Mouse (Mus musculus) E14TG2a.4 (cell line): ENCODE data around the gene Cd59a.

Experiments
- H3K27me3 ChIP-seq: 2 replicates; pipeline ENCODE4 v1.6.1; 2014; ENCODE audit warnings: low read length, control low read depth; ENCODE audit not compliant: insufficient read depth
- H3K36me3 ChIP-seq: 2 replicates; pipeline ENCODE4 v1.6.1; 2014; ENCODE audit warnings: low read length, control low read depth; ENCODE audit not compliant: insufficient read depth
- H3K4me1 ChIP-seq: replicated peaks from 2 replicates; pipeline ENCODE4 v1.6.1; 2014; ENCODE audit warnings: low read depth, low read length, control low read depth
- H3K4me3 ChIP-seq: replicated peaks from 2 replicates; pipeline ENCODE4 v1.5.1; 2014; ENCODE audit warnings: mild to moderate bottlenecking, low read length
- H3K9me3 ChIP-seq: 2 replicates; pipeline ENCODE4 v1.6.1; 2014; ENCODE audit warnings: low read length, control low read depth
- CTCF ChIP-seq: conservative IDR thresholded peaks from 2 replicates; pipeline ENCODE4 v1.5.1; 2014; ENCODE audit warnings: low read length
- NANOG ChIP-seq: IDR thresholded peaks from 2 replicates; pipeline ENCODE4 v1.6.1; 2014; ENCODE audit warnings: borderline replicate concordance, low read length, mixed read lengths
- POU5F1 ChIP-seq: IDR thresholded peaks from 2 replicates; pipeline ENCODE4 v1.6.1; 2014; ENCODE audit warnings: low read length, borderline replicate concordance

Cd59a gene

DNA sequence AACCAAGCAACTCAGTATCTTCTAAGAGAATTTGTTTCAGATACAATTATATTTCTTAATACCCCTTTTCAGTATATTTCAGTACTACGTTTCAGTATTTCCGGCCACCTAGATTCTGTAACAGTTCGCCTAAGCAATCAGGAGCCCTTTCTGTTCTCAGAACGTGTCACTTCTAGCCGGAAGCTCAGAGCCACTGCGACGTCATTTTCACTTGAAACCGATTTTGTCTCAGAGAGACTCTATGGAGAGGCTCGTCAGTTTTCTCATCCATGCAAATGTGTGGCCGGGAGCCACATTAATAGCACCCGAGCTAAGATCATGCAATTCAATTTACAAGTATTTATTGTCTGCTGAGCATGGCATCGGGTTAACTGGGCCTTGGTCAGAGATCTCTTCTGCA, 48.4 kb downstream of the Cd59a start:
- TF ChIP-seq NANOG (no peak), CTCF (no peak), POU5F1 (no peak)
- H3K4me1 ChIP-seq, result peaks cover 6% of the 10 kb centered on the region
- H3K4me3 ChIP-seq, result no peak overlapping the region
- peaks cover 4% of the 10 kb centered on the region; the same call in 1 of the 2 replicates for H3K9me3 ChIP-seq
- no peaks in the 10 kb centered on the region for H3K27me3 ChIP-seq
- H3K36me3 ChIP-seq, result no peaks in the 10 kb centered on the region

DNA sequence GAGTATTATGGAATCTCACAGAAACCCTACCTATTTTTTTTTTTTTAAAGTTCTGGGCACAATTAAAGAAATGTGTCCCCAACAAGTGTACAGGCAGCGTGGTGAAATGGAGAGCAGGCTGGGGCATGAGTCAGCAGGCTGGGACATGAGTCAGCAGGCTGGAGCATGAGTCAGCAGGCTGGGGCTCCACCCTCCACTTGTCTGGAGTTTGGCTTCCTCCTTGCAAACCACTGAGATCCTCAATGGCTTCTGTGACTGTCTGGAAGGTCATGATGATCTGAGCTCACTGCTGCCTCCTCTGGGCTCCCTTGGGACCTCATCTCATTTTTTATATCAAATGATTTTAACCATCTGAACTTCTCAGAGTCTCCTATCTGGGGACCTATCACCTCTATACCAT, 50.4 kb downstream of the Cd59a start:
- peaks cover 4% of the 10 kb centered on the region for H3K27me3 ChIP-seq

DNA sequence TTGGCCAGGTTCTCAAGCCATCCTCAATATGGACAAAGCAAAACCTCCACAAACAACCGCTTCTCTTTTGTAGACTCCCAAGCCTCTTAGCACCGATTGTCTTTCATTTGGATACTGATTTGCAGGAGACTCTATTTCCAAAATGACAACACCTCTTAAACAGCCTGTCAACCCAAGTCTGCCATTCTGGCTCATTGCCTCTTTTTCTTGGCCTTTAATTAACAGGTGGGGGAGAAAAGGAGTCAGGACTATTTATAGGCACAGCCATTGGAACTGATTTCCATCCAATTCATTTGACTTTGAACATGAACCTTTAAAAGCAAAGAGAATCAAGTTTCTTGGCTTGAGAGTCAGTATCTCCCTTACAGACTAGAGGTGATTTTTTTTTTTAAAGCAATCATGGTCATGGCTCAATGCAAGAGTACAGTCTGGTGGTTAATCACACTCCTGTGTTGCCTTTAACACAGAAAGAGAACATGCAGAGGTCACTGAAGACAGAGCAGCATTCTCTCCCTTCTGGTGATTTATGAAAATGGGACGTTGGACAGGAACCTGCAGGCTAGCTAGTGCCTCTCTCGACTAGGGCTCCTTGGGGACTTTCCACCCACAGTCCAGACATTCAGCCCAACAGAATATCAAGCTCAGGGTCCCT, 52.4 kb downstream of the Cd59a start:
- Histone ChIP-seq H3K4me3 (no peak overlapping the region), H3K27me3 (peaks cover 11% of the 10 kb centered on the region), H3K4me1 (peaks cover 6% of the 10 kb centered on the region), H3K9me3 (peaks cover 3% of the 10 kb centered on the region; the same call in 1 of the 2 replicates), H3K36me3 (no peaks in the 10 kb centered on the region)
- no peak for TF ChIP-seq CTCF
- no peak for TF ChIP-seq POU5F1
- TF ChIP-seq NANOG, result no peak

More for the DNA sequence above, 50.4 kb downstream of the Cd59a start:
- no peak overlapping the region for H3K4me3 ChIP-seq
- TF ChIP-seq CTCF (peak; percentile 17; the same call in 1 of the 2 replicates), NANOG (no peak), POU5F1 (no peak)
- H3K4me1 ChIP-seq, result peaks cover 6% of the 10 kb centered on the region
- H3K36me3 ChIP-seq, result no peaks in the 10 kb centered on the region
- H3K9me3 ChIP-seq, result peaks cover 3% of the 10 kb centered on the region; the same call in 1 of the 2 replicates

DNA sequence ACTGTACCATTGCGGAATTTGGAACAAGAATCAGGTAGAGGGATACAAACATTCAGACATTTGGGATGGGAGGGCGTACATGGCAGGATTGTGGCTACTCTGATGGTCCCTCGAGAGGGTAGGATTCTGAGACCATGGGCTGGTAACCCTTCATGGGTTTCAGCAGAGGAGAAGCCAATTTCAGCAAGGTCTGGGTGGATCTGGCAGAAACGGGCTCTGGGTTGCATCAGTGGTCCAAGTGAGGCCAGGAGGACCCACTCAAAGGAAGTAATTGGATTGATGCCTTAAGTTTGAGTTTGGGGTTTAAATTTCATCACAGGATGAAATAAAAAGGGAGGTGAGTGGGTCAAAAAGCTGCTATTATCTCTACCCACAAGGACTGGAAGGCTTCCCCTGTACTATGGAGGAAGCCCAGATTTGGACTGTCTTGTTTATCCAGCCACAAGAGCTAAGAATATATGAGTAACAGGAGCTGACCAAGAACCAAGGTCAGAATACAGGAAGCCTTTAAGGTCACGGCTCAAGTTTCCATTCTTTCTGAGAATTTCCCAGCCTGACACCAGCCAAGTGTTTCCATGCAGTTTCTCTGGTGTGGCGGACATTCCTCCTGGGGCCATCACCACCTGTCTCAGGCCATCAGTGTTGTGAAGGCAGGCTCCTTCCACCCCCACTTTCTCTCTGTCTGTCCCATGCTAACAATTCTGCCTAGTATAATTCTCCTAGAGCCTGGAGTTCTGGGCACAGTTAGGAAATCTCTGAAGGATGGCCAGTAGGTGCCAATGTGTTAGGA, 55.2 kb downstream of the Cd59a start:
- Histone ChIP-seq H3K4me1 (no peaks in the 10 kb centered on the region), H3K4me3 (no peak overlapping the region), H3K27me3 (peaks cover 19% of the 10 kb centered on the region), H3K9me3 (no peaks in the 10 kb centered on the region; the same call in 1 of the 2 replicates), H3K36me3 (no peaks in the 10 kb centered on the region)
- TF ChIP-seq NANOG, result no peak

- no peak overlapping the region for H3K4me3 ChIP-seq
- no peaks in the 10 kb centered on the region for H3K36me3 ChIP-seq
- H3K9me3 ChIP-seq, result no peaks in the 10 kb centered on the region
- TF ChIP-seq POU5F1 (no peak), CTCF (no peak), NANOG (no peak)
- H3K4me1 ChIP-seq, result no peaks in the 10 kb centered on the region
- peaks cover 19% of the 10 kb centered on the region for H3K27me3 ChIP-seq
These were observed 57.7 kb downstream of the Cd59a start for GRCm38 (mm10) chr2:104153345-104153744.

GRCm38 (mm10) chr2:104153876-104154275, 58.3 kb downstream of the Cd59a start:
- Histone ChIP-seq H3K27me3 (peaks cover 19% of the 10 kb centered on the region), H3K4me1 (no peaks in the 10 kb centered on the region), H3K9me3 (no peaks in the 10 kb centered on the region), H3K4me3 (no peak overlapping the region), H3K36me3 (no peaks in the 10 kb centered on the region)
- TF ChIP-seq POU5F1 (no peak), NANOG (no peak), CTCF (no peak)

DNA sequence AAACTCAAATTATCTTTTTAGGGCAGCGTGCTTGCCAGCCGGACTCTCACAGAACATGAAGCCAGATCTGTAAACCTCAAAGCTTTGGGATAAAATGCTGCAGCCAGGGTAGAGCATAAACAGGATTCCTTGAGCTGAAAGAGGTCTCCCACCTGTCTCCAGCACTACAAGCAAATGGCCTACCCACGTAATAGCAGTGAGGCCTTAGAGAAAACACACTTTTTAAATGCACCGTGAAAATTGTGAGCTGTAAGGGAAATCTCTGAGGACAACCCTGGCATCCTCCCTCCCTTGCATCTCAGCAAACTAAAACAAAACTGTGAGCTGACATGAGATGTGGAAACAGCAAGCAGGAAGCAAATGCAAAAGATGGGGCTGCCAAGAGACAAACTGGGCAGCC, 62.2 kb downstream of the Cd59a start:
- Histone ChIP-seq H3K4me3 (no peak overlapping the region), H3K36me3 (no peaks in the 10 kb centered on the region), H3K4me1 (no peaks in the 10 kb centered on the region), H3K27me3 (peaks cover 11% of the 10 kb centered on the region), H3K9me3 (no peaks in the 10 kb centered on the region)
- TF ChIP-seq POU5F1 (no peak), NANOG (no peak)

DNA sequence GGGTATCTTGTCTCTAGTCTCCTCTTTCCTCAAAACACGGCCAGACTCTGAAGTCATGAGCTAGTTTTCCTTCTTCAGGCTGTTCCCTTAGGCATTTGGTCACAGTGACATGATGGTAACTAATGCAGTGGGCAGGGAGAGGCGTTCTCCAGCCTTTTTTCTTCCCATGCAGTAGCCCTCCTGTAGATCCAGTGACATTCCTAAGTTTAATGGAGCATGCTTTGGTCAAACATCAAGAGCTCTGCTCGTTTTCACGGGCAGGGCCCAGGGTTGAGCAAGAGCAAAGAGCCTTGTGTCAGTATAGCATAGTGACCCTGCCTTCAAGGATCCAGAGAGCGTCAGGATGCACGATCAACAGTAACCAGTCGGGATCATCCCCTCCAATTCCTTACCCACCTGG, 67.8 kb downstream of the Cd59a start:
- Histone ChIP-seq H3K4me1 (no peaks in the 10 kb centered on the region), H3K4me3 (no peak overlapping the region), H3K27me3 (no peaks in the 10 kb centered on the region; the same call in 1 of the 2 replicates), H3K36me3 (no peaks in the 10 kb centered on the region), H3K9me3 (no peaks in the 10 kb centered on the region)
- no peak for TF ChIP-seq CTCF
- no peak for TF ChIP-seq NANOG
- no peak for TF ChIP-seq POU5F1

DNA sequence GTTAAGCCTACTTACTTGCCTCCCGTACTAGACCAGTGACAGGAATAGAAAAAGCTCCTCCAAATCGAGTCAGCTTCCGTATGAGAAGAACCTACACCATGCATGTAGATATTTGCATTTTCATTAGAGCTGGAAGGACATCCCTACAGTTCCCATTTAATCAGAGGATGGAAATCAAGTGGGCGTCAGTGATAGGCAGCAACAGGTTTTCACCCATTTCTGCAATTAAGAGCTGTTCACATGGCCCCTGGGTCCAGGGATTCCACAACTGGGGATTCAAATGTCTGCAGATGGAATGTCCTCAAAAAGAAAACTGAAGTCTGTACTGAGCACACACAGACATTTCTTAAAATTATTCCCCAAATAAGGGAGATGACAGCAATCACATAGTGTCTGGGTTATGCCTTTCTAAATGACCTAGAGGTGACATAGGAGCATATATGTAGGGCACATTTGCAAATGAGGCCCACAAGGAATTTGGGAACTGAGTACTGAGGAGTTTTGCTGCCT, 68.4 kb downstream of the Cd59a start:
- Histone ChIP-seq H3K4me1 (no peaks in the 10 kb centered on the region), H3K27me3 (no peaks in the 10 kb centered on the region; the same call in 1 of the 2 replicates), H3K36me3 (no peaks in the 10 kb centered on the region), H3K9me3 (no peaks in the 10 kb centered on the region), H3K4me3 (no peak overlapping the region)
- TF ChIP-seq CTCF (no peak), POU5F1 (no peak), NANOG (no peak)
